Mouse (Mus musculus): ENCODE data around the gene Faah.

DNA sequence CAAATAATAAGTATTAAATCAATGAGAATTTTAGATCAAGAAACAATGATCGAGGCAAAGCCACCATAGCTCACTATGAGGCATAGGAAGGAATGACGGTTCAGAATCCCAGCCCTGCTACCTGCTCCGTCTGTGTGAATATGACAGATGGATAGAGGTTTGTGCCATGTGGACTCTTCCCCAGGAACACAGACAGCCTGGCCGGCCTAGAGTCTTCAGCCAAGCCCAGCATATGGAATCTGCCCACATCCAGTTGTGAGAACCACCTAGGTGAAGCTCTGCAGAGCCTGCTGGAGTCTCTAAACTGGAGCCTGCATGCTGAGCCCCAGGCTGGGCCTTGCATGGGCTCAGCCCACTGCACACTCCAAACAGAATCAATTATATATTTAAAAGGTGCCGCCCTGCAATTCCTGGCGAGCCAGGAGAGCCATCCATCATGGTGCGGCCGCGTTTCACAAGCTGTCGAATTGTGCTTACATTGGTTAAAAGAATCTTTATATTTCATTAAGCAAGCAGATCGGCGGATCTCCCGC, 86.1 kb downstream of the Faah start:
- TF ChIP-seq CTCF (conservative IDR thresholded peaks at IDR 0.05; ENCODE audit: insufficient read depth, insufficient read length, low read depth, low read length) (no peak), POLR2A (IDR thresholded peaks at IDR 0.05; ENCODE audit: low read depth, low read length) (no peak)
